Comparison of ENCODE assay signal across 23 mouse cellular contexts in genomic region chr5:118607900-118608299, GRCm38 (mm10). TPM values are rescaled to one million over a fixed set of nuclear protein-coding genes. Genes with fewer than 3 reads are reported as not detected.
A peak's percentile ranks its signal among the peaks of the same experiment; 100 is the strongest.
DNase-seq lines count a peak whose midpoint lies in the region; ATAC-seq and TF ChIP-seq lines count a peak whose summit lies in the region.
"Had no signal": no experiment of that assay in that cellular context is flagged by ENCODE, and none has a peak within 500 bp of the region (broad histone marks: within the 10 kb centered on the region; RNA-seq: fewer than 3 reads in every experiment).

No protein-coding gene starts in this region.

- 99% methylated on average over 1 of the region's 1 CpGs for WGBS in midbrain, embryonic 15.5 days
- 98% methylated on average over 1 of the region's 1 CpGs for WGBS in midbrain, embryonic 14.5 days

- ATAC-seq in midbrain, embryonic 15.5 days (replicated peaks): no peak
- ATAC-seq in midbrain, embryonic 14.5 days (ENCODE audit: low FRiP score, low TSS enrichment): no peak
- ATAC-seq in megakaryocyte progenitor cell, adult 5-6 weeks (replicated peaks; ENCODE audit: poor library complexity): peak; percentile 36
- peak; percentile 34 for ATAC-seq in megakaryocyte-erythroid progenitor cell, adult 5-6 weeks (replicated peaks; ENCODE audit: low FRiP score, low TSS enrichment, poor library complexity, severe bottlenecking)
- ATAC-seq: activated CD4-positive, CD25-positive, alpha-beta regulatory T cell, adult 4 months; CD4-positive, CD25-positive, alpha-beta regulatory T cell, adult 4 months; Patski had no signal

- 0 out of 2 replicates have a peak overlapping the region, but pooled peaks have one; percentile 2 for H3K27ac ChIP-seq in midbrain, embryonic 15.5 days
- no peak overlapping the region for H3K27ac ChIP-seq in midbrain, embryonic 14.5 days (replicated peaks; ENCODE audit: low read depth, low read length)
- no peak overlapping the region for H3K27ac ChIP-seq in MEL (ENCODE audit: control insufficient read depth, low read depth, low read length)

- H3K27me3 ChIP-seq in midbrain, embryonic 15.5 days (replicated peaks): no peaks in the 10 kb centered on the region
- H3K27me3 ChIP-seq in midbrain, embryonic 14.5 days (ENCODE audit: control insufficient read depth, insufficient read depth, low read length): no peaks in the 10 kb centered on the region
- H3K27me3 ChIP-seq in MEL (ENCODE audit: control insufficient read depth in 1 of 2, insufficient read depth in 2 of 2, low read length in 2 of 2): no peaks in the 10 kb centered on the region
- H3K27me3 ChIP-seq: CH12.LX, Patski had no signal

- H3K4me3 ChIP-seq in midbrain, embryonic 15.5 days: no peak overlapping the region
- no peak overlapping the region for H3K4me3 ChIP-seq in midbrain, embryonic 14.5 days (replicated peaks; ENCODE audit: low read depth, low read length)
- no peak overlapping the region for H3K4me3 ChIP-seq in MEL (ENCODE audit: control insufficient read depth in 1 of 2, insufficient read depth in 1 of 2, low read depth in 2 of 2, low read length in 2 of 2)

- H3K9me3 ChIP-seq in midbrain, embryonic 15.5 days: no peaks in the 10 kb centered on the region
- H3K9me3 ChIP-seq in midbrain, embryonic 14.5 days (ENCODE audit: control insufficient read depth, low read length): no peaks in the 10 kb centered on the region
- H3K9me3 ChIP-seq in MEL (replicated peaks; ENCODE audit: insufficient read depth, low read length): no peaks in the 10 kb centered on the region
- H3K9me3 ChIP-seq: G1E had no signal

- peak; percentile 30 to 62; a peak in 2 of 4 replicates for TF ChIP-seq EP300 in MEL (IDR thresholded peaks at IDR 0.05; ENCODE audit: low read depth in 1 of 2, low read length in 2 of 2)

- intact Hi-C loops in left cerebral cortex, postnatal 4 days (cut with DNase I): no loop called here

- no peak for DNase-seq in midbrain, embryonic 14.5 days
- no peak for DNase-seq in MEL (ENCODE audit: low read depth, low spot score)
- no peak for DNase-seq in left cerebral cortex, postnatal 4 days
- no peak for DNase-seq in lung, postnatal 36 days
- no peak for DNase-seq in cerebellum, adult 9-11 months
- DNase-seq: adrenal gland, adult 2 months; adrenal gland, adult 8-10 months; adrenal gland, postnatal 10 days; adrenal gland, postnatal 14 days; adrenal gland, postnatal 25 days; adrenal gland, postnatal 36 days; B cell, adult 2 months; cerebellum, adult 11 months; cerebellum, adult 11-12 months; cerebellum, adult 18-20 months had no signal

- TF ChIP-seq RAD21 in MEL (IDR thresholded peaks at IDR 0.05; ENCODE audit: low read depth, low read length): no peak

- peaks cover 26% of the 10 kb centered on the region for H3K79me2 ChIP-seq in MEL (ENCODE audit: control insufficient read depth, insufficient read depth, low read length, poor library complexity)

- peaks cover 41% of the 10 kb centered on the region for H3K4me1 ChIP-seq in midbrain, embryonic 15.5 days
- peaks cover 17% of the 10 kb centered on the region for H3K4me1 ChIP-seq in midbrain, embryonic 14.5 days (ENCODE audit: control insufficient read depth, insufficient read depth, low read length)
- H3K4me1 ChIP-seq in MEL (ENCODE audit: control insufficient read depth in 1 of 2, insufficient read depth in 2 of 2, low read length in 2 of 2): peaks cover 4 to 22% of the 10 kb centered on the region in 2 experiments

- no peaks in the 10 kb centered on the region for H3K36me3 ChIP-seq in midbrain, embryonic 15.5 days (replicated peaks)
- no peaks in the 10 kb centered on the region for H3K36me3 ChIP-seq in midbrain, embryonic 14.5 days (ENCODE audit: control insufficient read depth, insufficient read depth, low read length)
- peaks cover 0 to 17% of the 10 kb centered on the region in 2 experiments for H3K36me3 ChIP-seq in MEL (ENCODE audit: control insufficient read depth in 1 of 2, insufficient read depth in 2 of 2, low read length in 2 of 2)

- TF ChIP-seq CTCF in MEL (IDR thresholded peaks at IDR 0.05 in 2 of 3, conservative IDR thresholded peaks at IDR 0.05 in 1 of 3; ENCODE audit: control insufficient read depth in 1 of 3, insufficient read depth in 1 of 3, low read depth in 2 of 3, low read length in 3 of 3, poor library complexity in 1 of 3, severe bottlenecking in 1 of 3): no peak

- TF ChIP-seq POLR2A in MEL (IDR thresholded peaks at IDR 0.05; ENCODE audit: control insufficient read depth in 1 of 2, insufficient read depth in 1 of 2, low read depth in 1 of 2, low read length in 2 of 2, poor library complexity in 1 of 2): no peak

- no peak overlapping the region for H3K9ac ChIP-seq in midbrain, embryonic 15.5 days
- no peak overlapping the region for H3K9ac ChIP-seq in midbrain, embryonic 14.5 days (replicated peaks; ENCODE audit: low read length)
- H3K9ac ChIP-seq in MEL (ENCODE audit: control insufficient read depth, low read depth, low read length, poor library complexity, severe bottlenecking): no peak overlapping the region

- no peak overlapping the region for H3K4me2 ChIP-seq in midbrain, embryonic 15.5 days
- no peak overlapping the region for H3K4me2 ChIP-seq in midbrain, embryonic 14.5 days (ENCODE audit: low read length)

TF ChIP-seq in MEL, 35 proteins besides CTCF, POLR2A, EP300 and RAD21:
- TF ChIP-seq RCOR1 (IDR thresholded peaks at IDR 0.05; ENCODE audit: low read depth, low read length) (peak; percentile 59), TCF12 (IDR thresholded peaks at IDR 0.05; ENCODE audit: low read depth, low read length) (peak; percentile 39; the same call in 1 of the 2 replicates), POLR2AphosphoS5 (IDR thresholded peaks at IDR 0.05; ENCODE audit: borderline replicate concordance, low read depth, low read length) (no peak), ZNF384 (IDR thresholded peaks at IDR 0.05; ENCODE audit: low read depth, low read length) (peak; percentile 75)

RNA-seq across cellular contexts. Expression of gene Med13l, which starts 47.4 kb away (rescaled TPM):
- polyA plus RNA-seq in midbrain, embryonic 15.5 days (2015; fragmentation: Nextera tagmentation; extraction: Ambion mirVana): 17.3 and 17.9 TPM in 2 replicates
- polyA plus RNA-seq in midbrain, embryonic 14.5 days (2014; fragmentation: Nextera tagmentation; extraction: Ambion mirVana): 17.0 and 20.5 TPM in 2 replicates
- total RNA-seq in MEL (2012; rRNA removed): 13.4 and 13.8 TPM in 2 replicates
- polyA plus RNA-seq in MEL (2012; ENCODE audit: insufficient read depth in 1 of 2, insufficient read length in 2 of 2, low read depth in 1 of 2, low replicate concordance in 2 of 2, missing spikeins in 1 of 2): 10 to 100 TPM in 1 of 2 experiments, not detected in 1; 16.1 TPM
- 27.3 and 32.4 TPM in 2 replicates for total RNA-seq in megakaryocyte progenitor cell, adult 5-6 weeks (2015)
- 24.0 and 26.3 TPM in 2 replicates for total RNA-seq in megakaryocyte progenitor cell, adult 5-6 weeks (2017)
- total RNA-seq in megakaryocyte-erythroid progenitor cell, adult 5-6 weeks (2014; fragmentation: Nextera tagmentation): 25.9 and 27.3 TPM in 2 replicates
- 11.3 and 13.6 TPM in 2 replicates for total RNA-seq in megakaryocyte-erythroid progenitor cell, adult 5-6 weeks (2017)
- total RNA-seq in left cerebral cortex, postnatal 4 days (2021): 100 to 1,000 TPM in 1 of 2 experiments, 10 to 100 TPM in 1; 95.9 to 105 TPM

Comparison
In these comparisons a context has a peak if more than half of its experiments do, and no peak if none do; other contexts are left out.
1. ATAC-seq: peak in megakaryocyte progenitor cell, adult 5-6 weeks (single experiment) and megakaryocyte-erythroid progenitor cell, adult 5-6 weeks (single experiment); none in midbrain, embryonic 15.5 days (single experiment) and midbrain, embryonic 14.5 days (single experiment).